Mouse (Mus musculus) ES-Bruce4 (cell line): ENCODE results near the gene Tenm4.

Experiments used
- CTCF ChIP-seq: IDR thresholded peaks from one replicate; pipeline ENCODE4 v1.8.1; 2011; ENCODE audit warnings: low read depth, low read length
- EP300 ChIP-seq: IDR thresholded peaks from 2 replicates; pipeline ENCODE4 v1.6.1; 2011; ENCODE audit warnings: low read depth, low read length; ENCODE audit not compliant: insufficient read depth
- POLR2A ChIP-seq: IDR thresholded peaks from one replicate; pipeline ENCODE4 v1.8.1; 2011; ENCODE audit warnings: low read length; ENCODE audit not compliant: insufficient read depth

DNA sequence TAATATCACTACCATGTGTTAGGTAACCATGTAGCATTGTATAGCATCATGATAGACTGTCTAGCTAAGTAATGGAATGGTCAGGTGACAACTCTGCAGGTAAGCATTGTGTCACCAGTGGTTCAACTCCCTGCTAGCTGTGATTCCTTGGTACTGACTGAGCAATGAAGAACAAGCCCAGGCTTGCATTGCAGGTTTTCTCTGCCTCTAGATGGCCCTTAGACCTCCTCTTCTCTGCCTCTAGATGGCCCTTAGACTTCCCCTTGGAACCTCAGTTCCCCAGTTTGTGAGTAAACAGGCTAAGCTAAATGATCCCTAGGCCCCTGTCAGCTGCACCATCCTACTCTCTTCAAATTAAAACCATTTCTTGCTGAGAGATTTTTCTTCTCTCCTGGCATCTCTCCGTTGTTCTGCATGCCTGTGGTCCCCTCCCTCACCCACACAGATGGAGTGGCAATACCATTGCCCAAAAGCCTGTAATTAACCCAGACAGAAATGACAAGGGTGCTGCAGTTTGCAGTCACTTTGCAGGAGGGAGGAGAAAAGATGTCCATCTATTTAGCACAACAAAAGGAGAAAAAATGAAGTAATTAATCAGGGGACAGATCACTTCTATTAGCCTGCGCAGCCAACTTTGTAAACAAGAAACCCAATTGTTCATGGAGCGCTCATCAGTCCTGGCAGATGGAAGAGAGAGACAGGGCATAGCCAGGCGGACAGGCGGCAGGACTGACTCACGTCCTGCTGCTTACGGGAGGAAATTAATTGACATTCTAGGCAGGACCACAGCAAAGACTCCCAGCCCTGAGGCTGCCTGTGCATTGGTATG is 694.1 kb downstream of the Tenm4 start:
- TF ChIP-seq CTCF (no peak), POLR2A (no peak), EP300 (no peak)
